Mouse (Mus musculus) liver, embryonic 11.5 days (tissue): ENCODE measurements at regions not wholly inside any gene's neighbourhood (a gene's known extent, or its start where the extent isn't known, plus 50 kb on each side); places are given as distances from the start of the nearest gene placed in this dataset.

ENCODE experiments used
- ATAC-seq: fragments of 200-750 bp; cut with Nextera tagmentation; replicated peaks from 2 replicates; pipeline ENCODE4 v1.8.0; 2017; ENCODE audit warnings: moderate number of reproducible peaks, mild to moderate bottlenecking, moderate TSS enrichment, moderate library complexity; ENCODE audit not compliant: low FRiP score
- DNase-seq: peaks from one replicate; pipeline ENCODE4 v3.0.0-alpha.2; 2017; ENCODE audit warnings: low spot score
- H3K27ac ChIP-seq: fragments of 300-500 bp; sonication (generic); 2 replicates; pipeline ENCODE4 v1.5.1; 2014; ENCODE audit warnings: mild to moderate bottlenecking, low read depth, low read length, control low read depth
- H3K27me3 ChIP-seq: fragments of 300-500 bp; sonication (generic); replicated peaks from 2 replicates; pipeline ENCODE4 v1.6.1; 2014; ENCODE audit warnings: low read length, mixed read lengths; ENCODE audit not compliant: control insufficient read depth, insufficient read depth
- H3K36me3 ChIP-seq: fragments of 300-500 bp; sonication (generic); 2 replicates; pipeline ENCODE4 v1.6.1; 2014; ENCODE audit warnings: mild to moderate bottlenecking, low read length, moderate library complexity, mixed read lengths; ENCODE audit not compliant: control insufficient read depth, insufficient read depth
- H3K4me1 ChIP-seq: fragments of 300-500 bp; sonication (generic); replicated peaks from 2 replicates; pipeline ENCODE4 v1.6.1; 2014; ENCODE audit warnings: low read length, mixed read lengths; ENCODE audit not compliant: control insufficient read depth, insufficient read depth
- H3K4me2 ChIP-seq: fragments of 300-500 bp; sonication (generic); 2 replicates; pipeline ENCODE4 v1.6.1; 2014; ENCODE audit warnings: mild to moderate bottlenecking, control low read depth, moderate library complexity
- H3K4me3 ChIP-seq: fragments of 300-500 bp; sonication (generic); 2 replicates; pipeline ENCODE4 v1.5.1; 2014; ENCODE audit warnings: low read depth, low read length, control low read depth
- H3K9ac ChIP-seq: fragments of 300-500 bp; sonication (generic); 2 replicates; pipeline ENCODE4 v1.6.1; 2014; ENCODE audit warnings: low read depth, low read length, control low read depth
- H3K9me3 ChIP-seq: fragments of 300-500 bp; sonication (generic); 2 replicates; pipeline ENCODE4 v1.6.1; 2016; ENCODE audit warnings: low read length, inconsistent platforms, mixed read lengths; ENCODE audit not compliant: control insufficient read depth
- WGBS: fragments of 180-500 bp; shearing (Covaris S2); extraction: QIAGEN DNeasy Blood & Tissue Kit; methylation state at CpG from one replicate; pipeline ENCODE4 v1.1.7; 2014; 5-methylcytosine and 5-hydroxymethylcytosine counted together

DNA sequence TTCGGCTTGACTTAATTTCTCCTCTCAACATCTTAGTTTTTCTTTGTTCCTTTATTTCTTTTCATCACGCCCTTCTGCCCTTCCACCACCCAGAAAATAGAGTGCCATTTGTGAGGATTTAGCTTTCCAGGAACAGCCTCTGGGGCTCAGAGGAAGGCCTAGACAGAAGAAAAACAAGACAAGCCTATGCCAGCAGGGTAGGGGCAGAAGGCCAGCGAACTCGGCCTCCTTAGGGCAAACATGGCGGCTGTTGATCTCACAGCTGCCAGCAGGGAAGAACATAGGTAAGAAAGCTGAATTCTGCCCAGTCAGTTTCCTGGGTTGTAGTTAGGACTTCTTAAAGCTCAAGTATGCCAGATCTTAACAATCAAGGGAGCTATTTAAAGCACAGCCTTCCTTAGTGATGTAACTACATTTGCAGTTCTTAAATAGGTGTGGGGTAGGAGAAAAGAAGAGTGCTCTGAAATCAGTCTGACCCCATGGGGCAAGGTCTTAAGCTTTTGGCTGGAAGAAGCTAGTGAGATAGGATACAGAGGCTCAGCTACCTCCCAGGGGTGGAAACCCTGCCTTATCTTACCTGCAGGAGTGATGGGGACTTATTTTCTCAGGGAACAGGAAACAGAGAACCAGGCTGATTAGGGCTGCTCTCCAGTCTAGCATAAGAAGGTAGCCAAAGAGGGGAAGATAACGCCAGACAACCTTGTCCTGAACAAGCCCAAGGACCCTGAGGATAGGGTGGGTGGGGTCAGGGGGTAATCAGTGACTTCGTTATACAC, 148.8 kb upstream of the Slc24a5 start:
- no peak overlapping the region for H3K4me3 ChIP-seq
- no peaks in the 10 kb centered on the region for H3K36me3 ChIP-seq
- no peaks in the 10 kb centered on the region for H3K9me3 ChIP-seq
- H3K4me2 ChIP-seq = no peak overlapping the region
- WGBS = 56% methylated on average over 7 of the region's 7 CpGs
- H3K4me1 ChIP-seq = peaks cover 3% of the 10 kb centered on the region; the same call in 1 of the 2 replicates
- no peak overlapping the region for H3K9ac ChIP-seq
- H3K27me3 ChIP-seq = no peaks in the 10 kb centered on the region
- no peak for DNase-seq
- peak; percentile 39; the same call in 1 of the 2 replicates for ATAC-seq
- no peak overlapping the region; the same call in 1 of the 2 replicates for H3K27ac ChIP-seq

GRCm38 (mm10) chr2:124919762-124920255, 148.1 kb upstream of the Slc24a5 start:
- Histone ChIP-seq H3K36me3 (no peaks in the 10 kb centered on the region), H3K4me2 (no peak overlapping the region), H3K4me1 (peaks cover 3% of the 10 kb centered on the region; the same call in 1 of the 2 replicates), H3K27me3 (no peaks in the 10 kb centered on the region), H3K4me3 (no peak overlapping the region), H3K27ac (no peak overlapping the region), H3K9me3 (no peaks in the 10 kb centered on the region), H3K9ac (no peak overlapping the region)
- 30% methylated on average over 1 of the region's 1 CpGs for WGBS
- ATAC-seq (peak; percentile 71), DNase-seq (no peak)

GRCm38 (mm10) chr2:124920265-124920664, 147.7 kb upstream of the Slc24a5 start:
- Histone ChIP-seq H3K4me2 (no peak overlapping the region), H3K4me3 (no peak overlapping the region), H3K9ac (no peak overlapping the region), H3K9me3 (no peaks in the 10 kb centered on the region), H3K36me3 (no peaks in the 10 kb centered on the region), H3K4me1 (peaks cover 3% of the 10 kb centered on the region; the same call in 1 of the 2 replicates), H3K27me3 (no peaks in the 10 kb centered on the region), H3K27ac (no peak overlapping the region)
- WGBS = 37% methylated on average over 2 of the region's 2 CpGs
- DNase-seq (no peak), ATAC-seq (peak; percentile 36; the same call in 1 of the 2 replicates)

- WGBS = 86% methylated on average over 10 of the region's 10 CpGs
- H3K36me3 ChIP-seq = no peaks in the 10 kb centered on the region
- no peaks in the 10 kb centered on the region for H3K27me3 ChIP-seq
- no peaks in the 10 kb centered on the region for H3K9me3 ChIP-seq
- H3K4me3 ChIP-seq = no peak overlapping the region
- H3K4me2 ChIP-seq = no peak overlapping the region
- DNase-seq = no peak
- H3K27ac ChIP-seq = no peak overlapping the region
- ATAC-seq = 0 out of 2 replicates have a peak, but pooled peaks have one; percentile 49
- no peak overlapping the region for H3K9ac ChIP-seq
- no peaks in the 10 kb centered on the region for H3K4me1 ChIP-seq
These were observed 139.8 kb upstream of the Slc24a5 start for GRCm38 (mm10) chr2:124927882-124928758.

GRCm38 (mm10) chr2:124928759-124929113, 139.2 kb upstream of the Slc24a5 start:
- 74% methylated on average over 5 of the region's 5 CpGs for WGBS
- Histone ChIP-seq H3K9ac (no peak overlapping the region), H3K27ac (no peak overlapping the region), H3K4me3 (no peak overlapping the region), H3K4me1 (no peaks in the 10 kb centered on the region), H3K27me3 (no peaks in the 10 kb centered on the region), H3K36me3 (no peaks in the 10 kb centered on the region), H3K9me3 (no peaks in the 10 kb centered on the region), H3K4me2 (no peak overlapping the region)
- DNase-seq = no peak
- ATAC-seq = no peak

DNA sequence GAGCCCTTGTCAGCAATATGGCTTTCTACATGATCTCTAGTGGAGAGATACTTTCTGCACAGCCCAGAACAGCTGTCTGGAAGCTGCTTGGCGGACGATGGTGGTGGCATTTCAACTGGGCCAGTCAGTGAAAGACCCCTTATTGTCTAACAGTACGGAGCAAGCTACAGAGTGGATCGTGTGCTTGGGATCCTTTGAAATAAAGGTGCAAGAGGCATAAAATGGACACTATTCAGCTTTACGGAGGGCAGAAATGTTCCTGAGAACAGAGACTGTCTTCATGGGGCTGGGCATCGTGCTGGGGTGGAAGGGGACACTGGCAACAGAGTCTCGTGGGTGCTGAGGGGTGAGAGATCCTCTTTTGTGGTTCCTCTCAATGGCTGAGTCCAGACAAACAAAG, 137.2 kb upstream of the Slc24a5 start:
- Histone ChIP-seq H3K4me1 (no peaks in the 10 kb centered on the region), H3K9me3 (no peaks in the 10 kb centered on the region), H3K4me2 (no peak overlapping the region), H3K27ac (no peak overlapping the region), H3K9ac (no peak overlapping the region), H3K4me3 (no peak overlapping the region), H3K27me3 (no peaks in the 10 kb centered on the region), H3K36me3 (no peaks in the 10 kb centered on the region)
- DNase-seq (no peak), ATAC-seq (no peak)
- 80% methylated on average over 7 of the region's 7 CpGs for WGBS

DNA sequence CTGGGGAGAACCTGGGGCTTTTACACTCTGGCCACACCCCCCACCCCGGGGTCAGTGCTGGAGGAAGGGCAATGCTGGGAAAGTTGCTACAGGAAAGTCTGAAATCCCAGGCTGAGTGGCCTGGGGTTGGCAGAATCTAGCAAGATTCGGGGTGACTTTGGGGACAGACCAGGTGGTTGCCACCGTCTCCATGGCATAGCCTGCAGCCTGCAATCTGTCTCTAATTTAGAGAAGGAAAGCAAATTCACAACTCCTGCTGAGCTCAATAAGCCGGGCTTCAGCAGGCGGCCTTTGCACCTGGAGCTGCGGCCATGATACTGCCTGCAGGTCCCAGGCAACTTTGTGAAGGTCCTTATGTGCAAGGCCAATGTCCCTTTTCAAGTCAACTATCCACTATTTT, 135.4 kb upstream of the Slc24a5 start:
- Histone ChIP-seq H3K4me1 (no peaks in the 10 kb centered on the region), H3K9me3 (no peaks in the 10 kb centered on the region), H3K4me3 (no peak overlapping the region), H3K36me3 (no peaks in the 10 kb centered on the region), H3K27me3 (no peaks in the 10 kb centered on the region), H3K27ac (no peak overlapping the region), H3K9ac (no peak overlapping the region), H3K4me2 (no peak overlapping the region)
- WGBS = 60% methylated on average over 6 of the region's 6 CpGs
- DNase-seq (no peak), ATAC-seq (no peak)

GRCm38 (mm10) chr2:124933876-124934275, 134.0 kb upstream of the Slc24a5 start:
- Histone ChIP-seq H3K4me1 (no peaks in the 10 kb centered on the region), H3K27ac (no peak overlapping the region), H3K9ac (no peak overlapping the region), H3K4me2 (no peak overlapping the region), H3K9me3 (no peaks in the 10 kb centered on the region), H3K27me3 (no peaks in the 10 kb centered on the region), H3K36me3 (no peaks in the 10 kb centered on the region), H3K4me3 (no peak overlapping the region)
- DNase-seq = no peak
- 62% methylated on average over 1 of the region's 1 CpGs for WGBS
- ATAC-seq = no peak
